Mouse (Mus musculus): Measurements from ENCODE around the gene Itgb7.

DNA sequence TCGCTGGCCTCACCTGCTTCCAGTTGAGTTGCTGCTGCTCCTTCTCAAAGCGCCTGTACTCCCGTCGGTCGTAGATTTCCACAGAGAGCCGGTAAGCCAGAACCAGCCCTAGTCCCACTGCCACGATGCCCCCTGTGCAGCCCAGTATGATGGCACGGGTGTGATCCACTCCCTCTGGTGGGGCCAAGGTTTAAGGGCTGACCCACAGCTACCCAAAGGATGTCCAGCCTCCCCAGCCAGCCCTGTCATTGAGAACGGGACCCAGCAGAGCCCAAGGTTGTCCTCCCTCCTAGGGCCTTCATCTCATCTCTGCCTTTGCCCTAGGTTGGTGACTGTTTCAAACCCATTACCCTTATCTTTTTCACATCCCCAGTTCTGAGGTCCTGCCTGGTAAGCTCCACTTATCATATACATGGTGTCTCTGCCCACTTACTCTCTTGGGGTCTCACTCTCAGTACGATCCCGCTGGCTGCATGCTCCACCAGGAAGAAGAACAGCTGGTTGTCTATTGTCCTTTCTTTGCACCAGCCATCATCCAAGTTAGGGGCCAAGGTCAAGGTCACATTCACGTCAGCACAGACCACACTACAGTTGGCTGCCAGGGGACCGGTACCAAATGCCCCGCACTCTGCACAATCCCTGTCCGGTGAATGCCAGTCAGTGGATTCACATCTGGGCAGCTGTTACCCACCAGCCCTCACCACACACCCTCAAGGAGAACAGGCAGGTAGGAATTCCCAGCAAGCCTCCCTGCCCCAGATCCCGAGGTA is 15.1 kb downstream of the Itgb7 start:
- TF ChIP-seq EP300 (IDR thresholded peaks at IDR 0.05) (no peak), CTCF (IDR thresholded peaks at IDR 0.05) (no peak)
